Mouse (Mus musculus) macrophage (primary cell): ENCODE measurements around the gene Tsga10ip. TPM values are rescaled to one million over a fixed set of nuclear protein-coding genes. Genes with fewer than 3 reads are reported as not detected.
"Not testable (repeated sequence)": the region's sequence is repeated elsewhere in the genome, so short reads cannot be mapped to it uniquely, and the experiment has no call there.

Experiments used
- H3K27ac ChIP-seq: fragments of 350-480 bp; formaldehyde crosslinking; 2 replicates; pipeline ENCODE4 v1.9.0; 2021
- H3K36me3 ChIP-seq: fragments of 350-480 bp; formaldehyde crosslinking; 2 replicates; pipeline ENCODE4 v1.9.0; 2021; ENCODE audit errors: inconsistent target
- H3K4me3 ChIP-seq: fragments of 350-480 bp; formaldehyde crosslinking; 2 replicates; pipeline ENCODE4 v1.9.0; 2021; ENCODE audit errors: inconsistent target
- H3K79me2 ChIP-seq: fragments of 350-480 bp; formaldehyde crosslinking; 2 replicates; pipeline ENCODE4 v1.9.0; 2021; ENCODE audit errors: inconsistent target
- WGBS: methylation state at CpG from one replicate; pipeline ENCODE4 v1.1.7; 2026; ENCODE audit warnings: inconsistent platforms; ENCODE audit not compliant: missing documents; 5-methylcytosine and 5-hydroxymethylcytosine counted together
- polyA plus RNA-seq: library from polyadenylated mRNA; stranded (reverse); fragments of 250-400 nt; gene quantifications from 3 replicates; pipeline ENCODE4 v1.2.4, GENCODE M21; 2018; ENCODE audit warnings: inconsistent platforms

Gene Tsga10ip
- polyA plus RNA-seq, 1 experiment from 2014 or later, result not detected

DNA sequence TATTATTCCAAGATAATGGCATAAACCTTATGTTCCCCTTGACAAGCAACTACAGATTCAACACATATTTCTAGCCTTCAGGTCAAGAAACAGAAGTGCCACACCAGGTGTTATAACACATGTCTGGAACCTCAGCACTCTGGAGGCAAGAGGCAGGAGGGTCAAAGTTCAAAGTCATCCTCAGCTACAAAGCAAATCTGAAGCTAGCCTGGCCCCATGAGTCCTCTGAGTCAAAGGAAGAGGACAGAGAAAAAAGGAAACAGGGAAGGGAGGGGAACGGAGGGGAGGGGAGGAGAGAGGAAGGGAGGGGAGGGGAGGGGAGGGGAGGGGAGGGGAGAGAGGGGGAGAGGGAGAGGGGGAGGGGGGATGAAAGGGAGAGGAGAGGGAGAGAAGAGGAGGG lies 46.2 kb downstream of the Tsga10ip start:
- Histone ChIP-seq H3K79me2 (no peaks in the 10 kb centered on the region), H3K36me3 (no peaks in the 10 kb centered on the region)
- WGBS, result no CpG with 5 or more reads among the region's 1 CpGs

DNA sequence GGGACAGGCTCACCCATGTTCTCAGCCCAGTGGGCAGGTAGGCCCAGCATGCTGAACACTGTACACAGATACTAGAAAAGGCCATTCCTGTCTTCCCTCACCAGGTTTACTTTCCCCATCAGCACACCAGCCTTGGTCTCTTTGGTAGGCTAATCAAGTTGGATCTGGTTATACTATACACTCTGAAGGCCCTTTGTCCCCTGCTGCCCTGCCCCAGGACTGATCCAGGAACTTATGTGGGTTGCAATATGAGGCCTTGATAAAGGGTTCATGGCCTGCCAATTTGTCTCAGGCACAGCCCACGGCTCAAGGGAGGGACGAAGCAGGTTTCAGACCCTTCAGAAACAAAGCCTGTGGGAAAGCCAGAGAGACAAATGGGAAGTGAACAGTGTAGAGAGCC lies 48.7 kb downstream of the Tsga10ip start:
- no peak overlapping the region for H3K4me3 ChIP-seq
- no peak overlapping the region for H3K27ac ChIP-seq
- H3K79me2 ChIP-seq, result no peaks in the 10 kb centered on the region
- WGBS, result 85% methylated on average over 2 of the region's 2 CpGs
- no peaks in the 10 kb centered on the region for H3K36me3 ChIP-seq

More for the DNA sequence above, 46.2 kb downstream of the Tsga10ip start:
- H3K4me3 ChIP-seq, result no peak overlapping the region
- no peak overlapping the region for H3K27ac ChIP-seq

GRCm38 (mm10) chr19:5349502-5349873 lies 52.8 kb downstream of the Tsga10ip start, which contains the start of gene Cst6:
Gene Cst6 (minus strand): TSS chr19:5349574.
- not testable (repeated sequence) for H3K4me3 ChIP-seq
- WGBS, result 90% methylated on average over 6 of the region's 6 CpGs

GRCm38 (mm10) chr19:5348526-5349501 lies 53.5 kb downstream of the Tsga10ip start:
- H3K79me2 ChIP-seq, result no peaks in the 10 kb centered on the region
- no peaks in the 10 kb centered on the region for H3K36me3 ChIP-seq
- WGBS, result 7% methylated on average over 34 of the region's 34 CpGs
- H3K27ac ChIP-seq, result no peak overlapping the region
- no peak overlapping the region for H3K4me3 ChIP-seq

More at GRCm38 (mm10) chr19:5349502-5349873, 52.8 kb downstream of the Tsga10ip start, which contains the start of gene Cst6:
- H3K36me3 ChIP-seq, H3K79me2 ChIP-seq, H3K27ac ChIP-seq: not testable (repeated sequence)

DNA sequence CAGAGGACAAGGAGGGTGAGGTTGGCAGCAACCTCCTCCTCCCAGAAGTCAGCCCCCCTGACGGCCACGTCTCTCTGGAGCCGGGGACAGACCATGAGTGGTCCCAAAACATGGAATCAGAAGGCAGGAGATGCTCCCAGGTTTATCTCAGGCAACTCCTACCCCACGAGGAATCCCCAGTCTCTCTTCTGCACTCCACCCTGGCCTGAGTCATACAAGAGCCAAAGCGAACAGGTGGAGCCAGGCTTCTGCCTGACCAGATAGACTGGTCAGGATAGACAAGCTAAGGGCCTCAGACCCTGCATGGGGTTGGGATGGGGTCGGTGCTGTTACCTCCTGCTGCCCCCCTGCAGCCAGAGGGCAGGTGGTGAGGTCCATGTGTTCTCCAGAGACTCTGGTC lies 54.3 kb downstream of the Tsga10ip start:
- Histone ChIP-seq H3K36me3 (no peaks in the 10 kb centered on the region), H3K4me3 (no peak overlapping the region), H3K79me2 (no peaks in the 10 kb centered on the region), H3K27ac (no peak overlapping the region)
- WGBS, result 95% methylated on average over 5 of the region's 6 CpGs

- 95% methylated on average over 5 of the region's 6 CpGs for WGBS
- Histone ChIP-seq H3K27ac (no peak overlapping the region), H3K79me2 (no peaks in the 10 kb centered on the region), H3K36me3 (no peaks in the 10 kb centered on the region), H3K4me3 (no peak overlapping the region)
Measured at GRCm38 (mm10) chr19:5345297-5346131, 56.8 kb downstream of the Tsga10ip start.

GRCm38 (mm10) chr19:5341360-5341759 lies 61.0 kb downstream of the Tsga10ip start:
- no peak overlapping the region for H3K4me3 ChIP-seq
- no peaks in the 10 kb centered on the region for H3K36me3 ChIP-seq
- WGBS, result 93% methylated on average over 7 of the region's 7 CpGs
- H3K27ac ChIP-seq, result no peak overlapping the region
- no peaks in the 10 kb centered on the region for H3K79me2 ChIP-seq

Other genes starting within 250 kb of the Tsga10ip start
- 14.8 to 16.9 TPM (median 16.9 TPM) in 3 replicates for gene Pacs1, start 129.4 kb downstream of the Tsga10ip start, polyA plus RNA-seq
- 131 to 171 TPM (median 133 TPM) in 3 replicates for gene Sf3b2, start 107.1 kb downstream of the Tsga10ip start, polyA plus RNA-seq
- not detected in 3 replicates for gene Gal3st3, start 104.2 kb downstream of the Tsga10ip start, polyA plus RNA-seq
- gene Catsper1, start 66.8 kb downstream of the Tsga10ip start, polyA plus RNA-seq, result not detected in 3 replicates
- gene Cst6, start 53.0 kb downstream of the Tsga10ip start, polyA plus RNA-seq, result 0.05 to 0.27 TPM in 2 of 3 replicates, not detected in the other
- 12.7 to 36.5 TPM (median 17.7 TPM) in 3 replicates for gene Eif1ad, start 35.8 kb downstream of the Tsga10ip start, polyA plus RNA-seq
- gene Banf1, start 35.4 kb downstream of the Tsga10ip start, polyA plus RNA-seq, result 43.3 to 113 TPM (median 54.5 TPM) in 3 replicates
- 31.4 to 48.9 TPM (median 32.4 TPM) in 3 replicates for gene Sart1, start 13.8 kb downstream of the Tsga10ip start, polyA plus RNA-seq
- 147 to 170 TPM (median 156 TPM) in 3 replicates for gene Drap1, start 22.5 kb upstream of the Tsga10ip start, polyA plus RNA-seq
- 28.7 to 55.4 TPM (median 29.9 TPM) in 3 replicates for gene AI837181, start 22.6 kb upstream of the Tsga10ip start, polyA plus RNA-seq
- 0.43 TPM in 1 of 3 replicates, not detected in the others for gene Fosl1, start 45.0 kb upstream of the Tsga10ip start, polyA plus RNA-seq
- 0.80 to 3.3 TPM (median 2.9 TPM) in 3 replicates for gene Ccdc85b, start 55.4 kb upstream of the Tsga10ip start, polyA plus RNA-seq
- gene Fibp, start 58.1 kb upstream of the Tsga10ip start, polyA plus RNA-seq, result 40.2 to 58.1 TPM (median 52.2 TPM) in 3 replicates
- 0.24 to 0.53 TPM in 2 of 3 replicates, not detected in the other for gene Ctsw, start 66.0 kb upstream of the Tsga10ip start, polyA plus RNA-seq
- 4.6 to 7.5 TPM (median 6.8 TPM) in 3 replicates for gene Efemp2, start 71.4 kb upstream of the Tsga10ip start, polyA plus RNA-seq
- gene Mus81, start 85.9 kb upstream of the Tsga10ip start, polyA plus RNA-seq, result 6.4 to 14.5 TPM (median 10.8 TPM) in 3 replicates
- gene Cfl1, start 87.9 kb upstream of the Tsga10ip start, polyA plus RNA-seq, result 1,230 to 2,008 TPM (median 1,377 TPM) in 3 replicates
- 0.34 to 1.6 TPM (median 0.91 TPM) in 3 replicates for gene 1700020D05Rik, start 101.3 kb upstream of the Tsga10ip start, polyA plus RNA-seq
- 5.5 to 23.0 TPM (median 11.7 TPM) in 3 replicates for gene Snx32, start 108.0 kb upstream of the Tsga10ip start, polyA plus RNA-seq
- 0.11 TPM in 1 of 3 replicates, not detected in the others for gene Ovol1, start 158.1 kb upstream of the Tsga10ip start, polyA plus RNA-seq
- gene Ap5b1, start 165.5 kb upstream of the Tsga10ip start, polyA plus RNA-seq, result 10.0 to 20.3 TPM (median 16.8 TPM) in 3 replicates
- 11.6 to 23.4 TPM (median 21.6 TPM) in 3 replicates for gene Rnaseh2c, start 199.3 kb upstream of the Tsga10ip start, polyA plus RNA-seq
- 35.4 to 54.4 TPM (median 47.1 TPM) in 3 replicates for gene Kat5, start 207.7 kb upstream of the Tsga10ip start, polyA plus RNA-seq
- gene Rela, start 235.0 kb upstream of the Tsga10ip start, polyA plus RNA-seq, result 48.3 to 268 TPM (median 62.4 TPM) in 3 replicates